Mouse (Mus musculus) ovary, postnatal 14 days (tissue): ENCODE data around the gene Zfp451.
"Not testable (repeated sequence)": the region's sequence is repeated elsewhere in the genome, so short reads cannot be mapped to it uniquely, and the experiment has no call there.

ENCODE experiments used
- DNase-seq: peaks from one replicate; pipeline ENCODE4 v3.0.0; 2022; ENCODE audit warnings: low spot score

Gene Zfp451

GRCm38 (mm10) chr1:33813868-33814794, at the start of gene Zfp451:
Gene Zfp451 (minus strand): TSS chr1:33814595.
- DNase-seq, result peak; percentile 86

DNA sequence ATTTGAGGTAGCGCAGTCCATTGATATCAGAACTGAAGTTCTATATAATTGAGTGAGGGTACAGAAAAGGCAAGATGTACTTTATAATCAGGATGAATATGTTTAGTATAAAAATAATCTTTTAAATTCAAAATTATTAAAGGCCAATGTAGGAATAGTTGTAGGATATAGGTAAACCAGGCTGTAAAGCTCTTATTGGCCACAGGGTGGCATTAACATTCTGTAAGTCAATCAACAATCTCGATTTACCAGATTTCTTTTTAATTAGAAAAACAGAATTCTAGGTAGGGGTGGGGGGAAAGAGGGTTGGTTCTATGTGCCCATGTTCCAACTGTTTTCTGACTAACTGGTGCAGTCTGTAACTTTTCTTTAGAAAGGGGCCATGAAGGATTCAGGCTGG, 32.4 kb upstream of the Zfp451 start:
- DNase-seq, result no peak

GRCm38 (mm10) chr1:33843823-33844222, 29.4 kb upstream of the Zfp451 start:
- no peak for DNase-seq

DNA sequence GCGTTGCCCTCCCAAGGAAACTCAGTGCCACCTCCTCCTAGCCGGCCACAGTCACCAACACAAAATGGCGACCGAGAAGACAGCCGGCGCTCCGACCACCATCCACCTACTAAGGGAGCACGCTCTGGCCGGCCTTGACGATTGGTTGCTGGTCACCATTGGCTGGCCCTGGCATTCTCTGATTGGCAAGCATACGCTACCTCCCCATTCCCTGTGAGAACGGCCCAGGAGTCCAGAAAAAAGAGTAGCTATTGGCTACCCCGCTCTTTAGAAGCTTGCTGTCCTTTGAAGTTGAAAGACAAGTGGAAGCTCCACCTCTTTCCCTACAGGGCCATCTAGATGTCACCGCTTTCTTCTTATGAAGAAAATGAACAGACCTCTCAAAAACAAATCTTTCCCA, 24.6 kb upstream of the Zfp451 start:
- not testable (repeated sequence) for DNase-seq

- no peak for DNase-seq
Measured at GRCm38 (mm10) chr1:33830586-33830985, 16.2 kb upstream of the Zfp451 start.

DNA sequence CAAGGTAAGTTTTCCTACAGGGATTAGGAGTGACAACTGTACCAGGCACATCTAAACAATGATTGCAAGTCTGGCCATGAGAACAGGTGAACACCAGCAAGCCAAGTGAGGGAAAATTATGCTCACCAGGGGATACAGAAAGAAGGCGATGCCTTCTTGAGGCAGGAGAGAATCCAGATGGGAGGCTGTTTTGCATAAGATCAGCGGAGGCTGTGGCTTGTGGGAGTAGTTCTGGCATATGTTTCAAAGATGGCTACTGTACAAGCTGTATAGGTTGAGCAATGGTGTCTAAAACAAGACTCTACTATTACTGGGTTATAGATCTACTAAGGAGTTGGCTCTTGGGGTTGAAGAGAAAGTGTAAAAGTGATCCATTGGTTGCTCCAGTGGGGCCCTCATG, 3.5 kb upstream of the Zfp451 start:
- no peak for DNase-seq

DNA sequence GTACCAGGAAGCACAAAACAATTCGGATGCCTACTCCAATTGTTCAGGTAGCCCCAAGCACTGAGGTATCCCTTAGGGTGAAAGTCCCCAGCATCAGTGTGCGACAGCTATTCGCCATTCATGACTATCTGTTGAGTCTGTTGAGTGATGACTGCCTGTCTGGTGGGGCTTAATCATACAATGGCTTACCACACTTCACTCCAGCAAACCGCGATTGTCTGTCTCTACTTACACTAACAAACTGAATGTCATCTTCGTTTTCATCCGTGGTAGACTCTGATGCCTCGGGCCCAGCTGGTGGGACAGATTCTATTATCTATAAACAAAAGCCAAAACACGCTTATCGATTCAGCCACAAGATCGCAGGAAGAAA, 914 bp downstream of the Zfp451 start:
- no peak for DNase-seq

GRCm38 (mm10) chr1:33803323-33803722, 11.1 kb downstream of the Zfp451 start:
- DNase-seq, result no peak

- DNase-seq, result no peak
Measured at GRCm38 (mm10) chr1:33799620-33800019, 14.8 kb downstream of the Zfp451 start.

- no peak for DNase-seq
Measured at GRCm38 (mm10) chr1:33788493-33788892, 25.9 kb downstream of the Zfp451 start.

- DNase-seq, result no peak
Measured at GRCm38 (mm10) chr1:33788072-33788471, 26.3 kb downstream of the Zfp451 start.

DNA sequence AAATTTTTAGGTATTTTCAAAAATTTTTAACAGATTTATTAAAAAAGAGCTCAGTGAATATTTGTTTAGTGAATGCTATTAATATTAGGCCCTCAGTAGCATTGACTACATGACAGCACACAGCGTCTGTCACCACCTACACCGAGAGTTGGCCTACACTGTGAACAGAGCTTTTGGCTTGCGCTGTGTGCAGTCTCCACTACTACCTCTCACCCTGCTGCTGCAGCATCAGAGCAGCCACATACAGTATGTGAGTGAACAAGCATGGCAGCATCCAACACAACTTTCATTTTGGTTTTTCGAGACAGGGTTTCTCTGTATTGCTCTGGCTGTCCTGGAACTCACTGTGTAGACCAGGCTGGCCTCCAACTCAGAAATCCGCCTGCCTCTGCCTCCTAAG, 29.8 kb downstream of the Zfp451 start:
- DNase-seq, result no peak

- DNase-seq, result no peak
Measured at GRCm38 (mm10) chr1:33776175-33776611, 38.2 kb downstream of the Zfp451 start.

- DNase-seq, result no peak
Measured at GRCm38 (mm10) chr1:33772106-33772505, 42.3 kb downstream of the Zfp451 start.

GRCm38 (mm10) chr1:33771621-33772020, 42.8 kb downstream of the Zfp451 start:
- no peak for DNase-seq

DNA sequence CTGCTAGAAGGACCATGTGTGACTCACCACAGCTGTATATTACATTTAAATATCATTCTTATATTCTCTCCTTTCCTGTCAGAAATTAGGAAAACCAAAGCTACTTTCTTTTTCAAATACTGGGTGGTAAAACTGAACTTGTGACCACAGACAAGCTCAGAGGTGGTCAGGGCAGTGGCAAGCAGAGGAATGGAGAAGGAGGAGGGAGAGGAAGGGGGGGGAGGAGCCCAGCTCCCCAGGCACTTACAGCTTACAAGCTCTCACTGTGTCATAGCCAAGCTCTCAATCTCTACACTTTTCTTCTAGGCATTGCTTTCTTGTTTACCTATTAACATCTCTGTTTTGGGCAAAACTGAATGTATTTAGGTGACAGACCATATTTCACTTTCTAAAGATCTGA, 45.6 kb downstream of the Zfp451 start:
- DNase-seq, result no peak

DNA sequence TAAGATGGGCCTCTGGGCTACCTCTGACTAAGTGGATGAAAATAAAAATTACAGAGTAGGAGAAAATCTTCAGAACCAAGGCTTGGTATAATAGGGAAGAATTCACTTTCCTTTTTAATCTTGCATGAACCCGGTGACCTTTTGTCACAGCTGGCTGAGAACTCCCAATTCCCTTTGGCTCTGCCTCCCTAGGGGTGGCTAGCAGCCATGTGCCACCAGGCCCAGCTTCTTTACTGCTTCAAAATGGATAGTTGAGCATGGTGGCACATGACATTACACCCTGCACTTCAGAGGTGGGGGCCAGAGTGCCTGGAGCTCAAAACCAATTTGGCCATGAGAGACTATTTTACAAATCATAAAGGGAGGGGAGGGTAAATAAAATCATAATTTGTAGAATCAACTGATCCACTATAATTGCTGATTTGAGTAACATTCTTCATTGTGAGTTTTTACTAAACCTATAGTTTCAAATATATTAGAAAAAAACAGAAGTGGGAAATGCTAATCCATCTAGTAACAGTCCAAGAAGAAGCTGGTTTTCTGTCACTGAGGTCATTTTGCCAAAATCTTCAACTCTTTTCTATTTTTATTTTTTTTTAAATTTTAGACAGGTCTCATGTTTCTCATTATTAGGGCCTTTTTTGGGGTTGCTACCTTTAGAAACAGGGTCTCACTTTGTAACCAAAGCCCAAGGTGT, 46.2 kb downstream of the Zfp451 start:
- no peak for DNase-seq

DNA sequence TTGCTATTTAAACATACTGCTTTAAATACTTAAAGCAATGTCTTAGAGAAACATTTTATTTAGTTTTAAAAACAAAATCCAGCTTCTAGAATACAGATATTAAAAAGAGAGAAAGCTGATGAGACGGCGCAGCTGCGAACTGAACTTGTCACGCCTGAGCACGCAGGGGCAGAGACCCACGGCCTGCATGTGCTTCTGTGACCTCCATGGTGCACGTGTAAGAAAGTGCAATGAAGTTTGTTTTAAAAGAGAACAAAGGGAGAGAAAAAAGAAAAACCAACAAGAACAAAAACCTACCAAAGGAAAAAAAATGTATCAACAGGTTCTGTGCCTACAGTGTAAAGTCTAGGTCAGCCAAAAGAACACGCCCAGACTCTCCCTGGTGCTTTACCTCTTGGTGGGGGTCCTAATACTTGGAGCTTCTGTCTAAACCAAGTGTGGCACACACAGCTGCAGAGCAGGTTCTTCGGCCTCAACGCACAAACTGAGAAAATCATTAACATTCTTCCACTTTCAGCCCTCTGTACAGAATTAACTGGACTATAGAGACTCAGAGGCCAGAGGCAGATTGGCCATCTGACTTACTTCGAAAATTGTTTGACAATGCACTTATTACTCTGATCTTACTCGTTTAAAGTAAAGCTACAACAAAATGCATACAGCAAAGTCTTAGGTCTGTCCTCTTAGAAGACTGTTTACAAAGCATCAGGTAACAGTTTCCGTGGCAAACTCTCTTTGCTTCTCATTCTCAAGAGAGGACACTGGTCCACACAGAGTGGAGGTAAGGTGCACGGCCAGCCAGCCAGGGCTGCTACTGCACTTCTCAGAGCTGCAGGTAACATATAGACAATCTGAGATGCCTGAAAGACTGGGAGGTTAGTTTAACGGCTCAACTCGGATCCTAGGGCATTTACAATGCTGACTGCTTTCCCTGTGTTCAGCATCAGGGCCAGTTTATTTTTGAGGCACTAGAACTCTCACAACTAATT, 47.6 kb downstream of the Zfp451 start:
- no peak for DNase-seq

- DNase-seq, result no peak
Measured at GRCm38 (mm10) chr1:33765468-33766080, 48.8 kb downstream of the Zfp451 start.

DNA sequence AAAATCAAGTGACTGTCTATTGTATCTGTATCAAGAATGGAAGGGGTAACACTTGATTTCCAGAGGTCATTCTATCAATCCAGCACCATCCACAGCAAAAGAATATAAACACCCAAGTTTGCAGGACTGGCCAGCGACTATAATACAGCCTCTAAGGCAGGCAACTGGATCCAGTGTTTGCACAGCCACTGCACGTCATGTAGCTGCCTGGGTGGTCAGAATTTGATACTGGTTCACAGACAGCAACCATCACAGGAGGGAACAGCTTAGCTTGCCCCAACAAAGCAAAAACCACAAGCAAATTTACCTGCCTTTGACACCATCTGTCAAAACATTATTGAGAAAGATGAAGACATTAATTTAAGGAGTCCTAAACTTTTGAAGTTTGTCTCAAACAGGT, 50.6 kb downstream of the Zfp451 start:
- DNase-seq, result no peak

DNA sequence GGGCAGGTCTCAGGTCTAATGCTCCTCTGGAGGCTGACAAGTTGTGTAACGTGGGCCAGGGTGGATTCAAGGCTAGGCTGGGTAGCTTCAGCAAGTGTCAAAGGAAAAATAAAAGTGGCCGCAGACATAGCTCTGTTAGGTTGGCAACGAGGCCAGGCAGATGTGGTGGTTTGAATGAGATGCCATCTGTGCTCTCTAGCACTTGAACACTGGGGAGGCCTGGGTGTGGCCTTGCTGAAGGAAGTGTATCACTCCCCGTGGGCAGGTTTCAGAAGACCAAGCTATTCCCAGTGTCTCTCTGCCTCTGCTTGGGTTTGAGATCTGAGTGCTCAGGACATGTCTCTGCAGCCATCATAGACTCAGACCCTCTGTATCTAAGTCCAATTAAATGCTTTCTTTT, 55.9 kb downstream of the Zfp451 start:
- no peak for DNase-seq
